Mouse (Mus musculus) CD4-positive, CD25-positive, alpha-beta regulatory T cell, adult 4 months (primary cell): ENCODE results near the gene 4931428L18Rik. TPM values are rescaled to one million over a fixed set of nuclear protein-coding genes. Genes with fewer than 3 reads are reported as not detected.
A peak's percentile ranks its signal among the peaks of the same experiment; 100 is the strongest.

Experiments used
- ATAC-seq: one replicate; pipeline ENCODE4 v1.8.0; 2017
- polyA plus RNA-seq, 2 experiments: library from polyadenylated mRNA; unstranded; fragments of 100-300 nt; shearing (Covaris generic); gene quantifications; one replicate each; pipeline ENCODE4 v1.2.1; 2017

4931428L18Rik gene
- not detected for polyA plus RNA-seq

GRCm38 (mm10) chr1:31222564-31222963, at the start of gene 4931428L18Rik, which contains the start of gene Pih1d3:
Gene 4931428L18Rik, minus strand, starts transcription at chr1:31222684.
Gene Pih1d3, plus strand, starts transcription at chr1:31222838.
- no peak for ATAC-seq

- ATAC-seq: no peak
Observed at GRCm38 (mm10) chr1:31260218-31260923, 37.9 kb upstream of the 4931428L18Rik start.

GRCm38 (mm10) chr1:31233319-31234036, 11.0 kb upstream of the 4931428L18Rik start:
- ATAC-seq: no peak

- ATAC-seq: no peak
Observed at GRCm38 (mm10) chr1:31220599-31221250, 1.8 kb downstream of the 4931428L18Rik start.

GRCm38 (mm10) chr1:31214831-31215230, 7.7 kb downstream of the 4931428L18Rik start:
- ATAC-seq: no peak

GRCm38 (mm10) chr1:31210144-31210543, 12.3 kb downstream of the 4931428L18Rik start:
- no peak for ATAC-seq

- ATAC-seq: no peak
Observed at GRCm38 (mm10) chr1:31205770-31206169, 16.7 kb downstream of the 4931428L18Rik start.

- no peak for ATAC-seq
Observed at GRCm38 (mm10) chr1:31205346-31205745, 17.1 kb downstream of the 4931428L18Rik start.

- ATAC-seq: no peak
Observed at GRCm38 (mm10) chr1:31203771-31204170, 18.7 kb downstream of the 4931428L18Rik start.

GRCm38 (mm10) chr1:31196959-31197358, 25.5 kb downstream of the 4931428L18Rik start:
- no peak for ATAC-seq

GRCm38 (mm10) chr1:31195633-31196032, 26.9 kb downstream of the 4931428L18Rik start:
- no peak for ATAC-seq

GRCm38 (mm10) chr1:31190237-31190866, 32.1 kb downstream of the 4931428L18Rik start:
- ATAC-seq: no peak

- no peak for ATAC-seq
Observed at GRCm38 (mm10) chr1:31178264-31178663, 44.2 kb downstream of the 4931428L18Rik start.

- no peak for ATAC-seq
Observed at GRCm38 (mm10) chr1:31176101-31176500, 46.4 kb downstream of the 4931428L18Rik start, which contains the start of gene Lgsn. Gene Lgsn, plus strand, starts transcription at chr1:31176401.

- ATAC-seq: no peak
Observed at GRCm38 (mm10) chr1:31175401-31175800, 47.1 kb downstream of the 4931428L18Rik start.

GRCm38 (mm10) chr1:31165326-31166121, 57.0 kb downstream of the 4931428L18Rik start:
- no peak for ATAC-seq

GRCm38 (mm10) chr1:31164527-31165189, 57.8 kb downstream of the 4931428L18Rik start:
- no peak for ATAC-seq

- no peak for ATAC-seq
Observed at GRCm38 (mm10) chr1:31156884-31157283, 65.6 kb downstream of the 4931428L18Rik start.

- ATAC-seq: no peak
Observed at GRCm38 (mm10) chr1:31156185-31156584, 66.3 kb downstream of the 4931428L18Rik start.

GRCm38 (mm10) chr1:31153793-31154349, 68.6 kb downstream of the 4931428L18Rik start:
- peak; percentile 95 for ATAC-seq
